Mouse (Mus musculus) stomach, embryonic 16.5 days (tissue): Measurements from ENCODE around the gene Gm19426. TPM values are rescaled to one million over a fixed set of nuclear protein-coding genes. Genes with fewer than 3 reads are reported as not detected.

Experiments
- ATAC-seq: fragments of 200-750 bp; cut with Nextera tagmentation; 2 replicates; pipeline ENCODE4 v1.8.0; 2017; ENCODE audit warnings: moderate number of reproducible peaks, moderate TSS enrichment; ENCODE audit not compliant: insufficient read depth, low FRiP score
- H3K27ac ChIP-seq: fragments of 300-500 bp; sonication (generic); 2 replicates; pipeline ENCODE4 v1.5.1; 2014; ENCODE audit warnings: low read length
- H3K27me3 ChIP-seq: fragments of 300-500 bp; sonication (generic); 2 replicates; pipeline ENCODE4 v1.6.1; 2014; ENCODE audit warnings: low read length, control low read depth, mixed read lengths; ENCODE audit not compliant: control insufficient read depth, insufficient read depth
- H3K36me3 ChIP-seq: fragments of 300-500 bp; sonication (generic); 2 replicates; pipeline ENCODE4 v1.6.1; 2014; ENCODE audit warnings: low read length; ENCODE audit not compliant: control insufficient read depth, insufficient read depth
- H3K4me1 ChIP-seq: fragments of 300-500 bp; sonication (generic); 2 replicates; pipeline ENCODE4 v1.6.1; 2014; ENCODE audit warnings: low read length, control low read depth, mixed read lengths; ENCODE audit not compliant: control insufficient read depth, insufficient read depth
- H3K4me2 ChIP-seq: fragments of 300-500 bp; sonication (generic); 2 replicates; pipeline ENCODE4 v1.6.1; 2014; ENCODE audit warnings: low read depth, low read length, mixed read lengths
- H3K4me3 ChIP-seq: fragments of 300-500 bp; sonication (generic); replicated peaks from 2 replicates; pipeline ENCODE4 v1.5.1; 2014; ENCODE audit warnings: mild to moderate bottlenecking, low read length
- H3K9ac ChIP-seq: fragments of 300-500 bp; sonication (generic); 2 replicates; pipeline ENCODE4 v1.6.1; 2014; ENCODE audit warnings: low read length
- H3K9me3 ChIP-seq: fragments of 300-500 bp; sonication (generic); replicated peaks from 2 replicates; pipeline ENCODE4 v1.6.1; 2016; ENCODE audit warnings: low read length, control low read depth; ENCODE audit not compliant: control insufficient read depth
- WGBS: fragments of 180-500 bp; shearing (Covaris S2); extraction: QIAGEN DNeasy Blood & Tissue Kit; methylation state at CpG from one replicate; pipeline ENCODE4 v1.1.7; 2014; 5-methylcytosine and 5-hydroxymethylcytosine counted together
- polyA plus RNA-seq: library from polyadenylated mRNA; unstranded; fragments of >200 nt; fragmentation: Nextera tagmentation; extraction: Ambion mirVana; gene quantifications from 2 replicates; pipeline ENCODE4 v1.2.1, GENCODE M21; 2015

The Gm19426 gene
- polyA plus RNA-seq: 5.7 and 6.3 TPM in 2 replicates

GRCm38 (mm10) chr2:84743561-84743960 lies at the start of gene Gm19426:
Gm19426 (minus strand) TSS chr2:84743655.
- Histone ChIP-seq H3K4me1 (peaks cover 43% of the 10 kb centered on the region), H3K4me3 (peak within 1 kb of the TSS; percentile 71), H3K27ac (peak within 1 kb of the TSS; percentile 99), H3K4me2 (peak within 1 kb of the TSS; percentile 78), H3K36me3 (0 out of 2 replicates have a peak, but pooled peaks cover 4% of the 10 kb centered on the region), H3K27me3 (no peaks in the 10 kb centered on the region), H3K9ac (peak within 1 kb of the TSS; percentile 97), H3K9me3 (no peaks in the 10 kb centered on the region)
- WGBS: 1% methylated on average over 25 of the region's 25 CpGs
- ATAC-seq: peak; percentile 93

GRCm38 (mm10) chr2:84793154-84793553 lies 49.7 kb upstream of the Gm19426 start:
- no peak overlapping the region for H3K4me3 ChIP-seq
- no peaks in the 10 kb centered on the region for H3K36me3 ChIP-seq
- no peak overlapping the region for H3K4me2 ChIP-seq
- no peaks in the 10 kb centered on the region for H3K27me3 ChIP-seq
- no peak overlapping the region for H3K27ac ChIP-seq
- peaks cover 3% of the 10 kb centered on the region; the same call in 1 of the 2 replicates for H3K9me3 ChIP-seq
- 84% methylated on average over 3 of the region's 3 CpGs for WGBS
- H3K9ac ChIP-seq: no peak overlapping the region
- no peaks in the 10 kb centered on the region for H3K4me1 ChIP-seq
- no peak for ATAC-seq

- H3K4me1 ChIP-seq: no peaks in the 10 kb centered on the region
- no peaks in the 10 kb centered on the region for H3K27me3 ChIP-seq
- 56% methylated on average over 3 of the region's 3 CpGs for WGBS
- ATAC-seq: no peak
- no peak overlapping the region for H3K27ac ChIP-seq
- no peak overlapping the region for H3K9ac ChIP-seq
- H3K4me3 ChIP-seq: no peak overlapping the region
- no peaks in the 10 kb centered on the region for H3K36me3 ChIP-seq
- no peak overlapping the region for H3K4me2 ChIP-seq
- peaks cover 3% of the 10 kb centered on the region; the same call in 1 of the 2 replicates for H3K9me3 ChIP-seq
Measured at GRCm38 (mm10) chr2:84792516-84792915, 49.1 kb upstream of the Gm19426 start.

- WGBS: 56% methylated on average over 9 of the region's 9 CpGs
- H3K27ac ChIP-seq: no peak overlapping the region
- no peaks in the 10 kb centered on the region for H3K4me1 ChIP-seq
- H3K4me3 ChIP-seq: no peak overlapping the region
- no peak overlapping the region for H3K9ac ChIP-seq
- no peak overlapping the region for H3K4me2 ChIP-seq
- H3K9me3 ChIP-seq: peaks cover 3% of the 10 kb centered on the region; the same call in 1 of the 2 replicates
- H3K36me3 ChIP-seq: no peaks in the 10 kb centered on the region
- no peaks in the 10 kb centered on the region for H3K27me3 ChIP-seq
- ATAC-seq: no peak
Measured at GRCm38 (mm10) chr2:84790418-84790817, 47.0 kb upstream of the Gm19426 start.

- Histone ChIP-seq H3K4me2 (no peak overlapping the region), H3K27me3 (no peaks in the 10 kb centered on the region), H3K27ac (no peak overlapping the region; the same call in 1 of the 2 replicates), H3K4me3 (no peak overlapping the region), H3K9ac (no peak overlapping the region), H3K9me3 (no peaks in the 10 kb centered on the region), H3K4me1 (peaks cover 4% of the 10 kb centered on the region; the same call in 1 of the 2 replicates), H3K36me3 (no peaks in the 10 kb centered on the region)
- 70% methylated on average over 3 of the region's 3 CpGs for WGBS
- no peak for ATAC-seq
Measured at GRCm38 (mm10) chr2:84788316-84788715, 44.9 kb upstream of the Gm19426 start.

GRCm38 (mm10) chr2:84783840-84784566 lies 40.5 kb upstream of the Gm19426 start:
- H3K27me3 ChIP-seq: no peaks in the 10 kb centered on the region
- H3K4me1 ChIP-seq: peaks cover 4% of the 10 kb centered on the region; the same call in 1 of the 2 replicates
- peak; percentile 80 for ATAC-seq
- H3K36me3 ChIP-seq: no peaks in the 10 kb centered on the region
- no peak overlapping the region for H3K4me3 ChIP-seq
- no peak overlapping the region for H3K9ac ChIP-seq
- 48% methylated on average over 3 of the region's 3 CpGs for WGBS
- H3K27ac ChIP-seq: peak overlapping the region; percentile 76
- H3K9me3 ChIP-seq: no peaks in the 10 kb centered on the region
- H3K4me2 ChIP-seq: no peak overlapping the region

- Histone ChIP-seq H3K36me3 (no peaks in the 10 kb centered on the region), H3K9me3 (no peaks in the 10 kb centered on the region), H3K27me3 (no peaks in the 10 kb centered on the region), H3K4me3 (no peak overlapping the region), H3K4me2 (no peak overlapping the region), H3K4me1 (peaks cover 4% of the 10 kb centered on the region; the same call in 1 of the 2 replicates), H3K9ac (no peak overlapping the region), H3K27ac (peak overlapping the region; percentile 76)
- no peak for ATAC-seq
- WGBS: 84% methylated on average over 1 of the region's 1 CpGs
Measured at GRCm38 (mm10) chr2:84783315-84783714, 39.9 kb upstream of the Gm19426 start.

GRCm38 (mm10) chr2:84779210-84779609 lies 35.8 kb upstream of the Gm19426 start:
- Histone ChIP-seq H3K9me3 (no peaks in the 10 kb centered on the region), H3K4me2 (no peak overlapping the region), H3K27me3 (no peaks in the 10 kb centered on the region), H3K4me3 (no peak overlapping the region), H3K27ac (no peak overlapping the region), H3K36me3 (no peaks in the 10 kb centered on the region), H3K4me1 (peaks cover 11% of the 10 kb centered on the region; the same call in 1 of the 2 replicates), H3K9ac (no peak overlapping the region)
- WGBS: 56% methylated on average over 6 of the region's 6 CpGs
- ATAC-seq: no peak

GRCm38 (mm10) chr2:84777706-84778105 lies 34.3 kb upstream of the Gm19426 start:
- Histone ChIP-seq H3K36me3 (no peaks in the 10 kb centered on the region), H3K4me3 (no peak overlapping the region), H3K27ac (no peak overlapping the region), H3K9ac (no peak overlapping the region), H3K4me2 (no peak overlapping the region), H3K9me3 (no peaks in the 10 kb centered on the region), H3K4me1 (peaks cover 8% of the 10 kb centered on the region; the same call in 1 of the 2 replicates), H3K27me3 (no peaks in the 10 kb centered on the region)
- 42% methylated on average over 3 of the region's 3 CpGs for WGBS
- no peak for ATAC-seq
